Mouse (Mus musculus) lung, postnatal 0 days (tissue): ENCODE measurements around the gene Rer1.

ENCODE experiments used
- CTCF ChIP-seq: IDR thresholded peaks from 2 replicates; pipeline ENCODE4 v1.5.1; 2016; ENCODE audit warnings: antibody characterized with exemption, mild to moderate bottlenecking
- EP300 ChIP-seq: IDR thresholded peaks from 2 replicates; pipeline ENCODE4 v1.6.1; 2016; ENCODE audit warnings: antibody characterized with exemption, mild to moderate bottlenecking, control low read depth

- TF ChIP-seq EP300 = no peak
- no peak for TF ChIP-seq CTCF
Observed at GRCm38 (mm10) chr4:155070921-155071320, 15.3 kb downstream of the Rer1 start.
